ENCODE assay signal across 9 mouse cellular contexts in the genomic region with DNA sequence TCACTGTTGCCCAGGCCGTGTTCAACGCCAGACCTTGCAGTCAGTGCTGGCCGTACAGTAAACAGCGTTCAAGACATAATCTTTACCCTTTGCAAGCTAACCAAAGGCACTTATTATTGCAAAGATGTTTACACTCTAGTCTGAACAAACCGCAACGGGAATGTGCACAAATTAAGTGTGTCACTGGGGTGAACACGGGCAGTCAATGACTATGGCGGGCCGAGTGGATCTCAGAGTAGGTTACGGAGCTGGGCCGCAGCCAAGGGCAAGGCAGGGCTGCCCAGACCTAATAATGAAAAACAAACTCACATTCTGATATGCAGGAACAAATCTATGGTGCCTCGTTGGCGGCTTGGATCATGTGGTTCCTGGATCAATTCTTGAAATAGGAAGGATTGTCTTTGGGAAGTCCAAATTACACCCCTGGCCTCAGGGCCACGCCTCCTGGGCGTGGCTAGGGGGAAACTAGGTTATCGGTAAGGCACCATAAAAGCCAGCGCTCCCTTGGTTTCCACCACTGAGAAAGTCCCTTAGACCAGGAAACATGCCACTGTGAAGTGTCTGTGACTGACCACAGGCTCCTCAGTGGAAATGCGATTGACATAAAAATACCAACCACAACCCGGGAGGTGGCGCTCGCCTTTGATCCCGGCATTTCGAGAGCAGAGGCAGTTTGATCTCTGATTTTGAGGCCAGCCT. TPM values are rescaled to one million over a fixed set of nuclear protein-coding genes. Genes with fewer than 3 reads are reported as not detected.
DNase-seq lines count a peak whose midpoint lies in the region; ATAC-seq and TF ChIP-seq lines count a peak whose summit lies in the region.
"Had no signal": no experiment of that assay in that cellular context is flagged by ENCODE, and none has a peak within 500 bp of the region (broad histone marks: within the 10 kb centered on the region; RNA-seq: fewer than 3 reads in every experiment).

No protein-coding gene starts in this region.

- H3K36me3 ChIP-seq in E14TG2a.4 (ENCODE audit: insufficient read depth, low read length), result no peaks in the 10 kb centered on the region
- no peaks in the 10 kb centered on the region for H3K36me3 ChIP-seq in lung, embryonic 14.5 days (ENCODE audit: insufficient read depth)
- no peaks in the 10 kb centered on the region for H3K36me3 ChIP-seq in neural tube, embryonic 15.5 days
- no peaks in the 10 kb centered on the region for H3K36me3 ChIP-seq in midbrain, embryonic 13.5 days
- no peaks in the 10 kb centered on the region for H3K36me3 ChIP-seq in midbrain, embryonic 11.5 days (ENCODE audit: control insufficient read depth, insufficient read depth, low read length)

- no peak overlapping the region for H3K27ac ChIP-seq in lung, embryonic 14.5 days (ENCODE audit: low read depth)
- H3K27ac ChIP-seq in neural tube, embryonic 15.5 days (replicated peaks), result no peak overlapping the region
- no peak overlapping the region for H3K27ac ChIP-seq in midbrain, embryonic 13.5 days
- no peak overlapping the region for H3K27ac ChIP-seq in midbrain, embryonic 11.5 days (ENCODE audit: low read depth, low read length)

- peak overlapping the region; percentile 43 for H3K4me3 ChIP-seq in E14TG2a.4 (replicated peaks; ENCODE audit: low read length)
- H3K4me3 ChIP-seq in lung, embryonic 14.5 days (ENCODE audit: low read depth, low read length), result no peak overlapping the region
- H3K4me3 ChIP-seq in neural tube, embryonic 15.5 days (replicated peaks), result no peak overlapping the region
- no peak overlapping the region for H3K4me3 ChIP-seq in midbrain, embryonic 13.5 days (replicated peaks)
- H3K4me3 ChIP-seq in midbrain, embryonic 11.5 days (ENCODE audit: low read depth, low read length), result no peak overlapping the region

- peaks cover 56% of the 10 kb centered on the region for H3K4me1 ChIP-seq in E14TG2a.4 (replicated peaks; ENCODE audit: low read depth, low read length)
- peaks cover 3% of the 10 kb centered on the region; the same call in 1 of the 2 replicates for H3K4me1 ChIP-seq in lung, embryonic 14.5 days (ENCODE audit: insufficient read depth)
- 0 out of 2 replicates have a peak, but pooled peaks cover 2% of the 10 kb centered on the region for H3K4me1 ChIP-seq in neural tube, embryonic 15.5 days
- no peaks in the 10 kb centered on the region for H3K4me1 ChIP-seq in midbrain, embryonic 13.5 days (replicated peaks)
- no peaks in the 10 kb centered on the region for H3K4me1 ChIP-seq in midbrain, embryonic 11.5 days (ENCODE audit: control insufficient read depth, insufficient read depth, low read length)

- peak; percentile 15; the same call in 1 of the 2 replicates for TF ChIP-seq CTCF in E14TG2a.4 (conservative IDR thresholded peaks at IDR 0.05; ENCODE audit: low read length)
- peak; percentile 33 for TF ChIP-seq CTCF in lung, embryonic 14.5 days (IDR thresholded peaks at IDR 0.05; ENCODE audit: low read depth)

- H3K9me3 ChIP-seq in E14TG2a.4 (ENCODE audit: low read length), result no peaks in the 10 kb centered on the region
- no peaks in the 10 kb centered on the region for H3K9me3 ChIP-seq in lung, embryonic 14.5 days (ENCODE audit: low read depth, low read length)
- H3K9me3 ChIP-seq in neural tube, embryonic 15.5 days (replicated peaks), result no peaks in the 10 kb centered on the region
- H3K9me3 ChIP-seq in midbrain, embryonic 13.5 days, result no peaks in the 10 kb centered on the region
- H3K9me3 ChIP-seq in midbrain, embryonic 11.5 days (ENCODE audit: control insufficient read depth, low read length), result no peaks in the 10 kb centered on the region

- WGBS in lung, embryonic 14.5 days, result 43% methylated on average over 23 of the region's 23 CpGs
- WGBS in neural tube, embryonic 15.5 days, result 44% methylated on average over 23 of the region's 23 CpGs
- 57% methylated on average over 23 of the region's 23 CpGs for WGBS in midbrain, embryonic 13.5 days
- WGBS in midbrain, embryonic 11.5 days, result 61% methylated on average over 23 of the region's 23 CpGs

- H3K27me3 ChIP-seq in E14TG2a.4 (ENCODE audit: insufficient read depth, low read length), result 0 out of 2 replicates have a peak, but pooled peaks cover 7% of the 10 kb centered on the region
- H3K27me3 ChIP-seq in lung, embryonic 14.5 days (ENCODE audit: insufficient read depth, low read length), result no peaks in the 10 kb centered on the region
- H3K27me3 ChIP-seq in neural tube, embryonic 15.5 days (replicated peaks), result no peaks in the 10 kb centered on the region
- H3K27me3 ChIP-seq in midbrain, embryonic 13.5 days, result no peaks in the 10 kb centered on the region
- no peaks in the 10 kb centered on the region for H3K27me3 ChIP-seq in midbrain, embryonic 11.5 days (ENCODE audit: control insufficient read depth, insufficient read depth, low read length)

- peak; percentile 42 for DNase-seq in embryo, embryonic 10.5 days (ENCODE audit: low spot score)
- no peak for DNase-seq in embryo, embryonic 10 days (ENCODE audit: low spot score)
- peak; percentile 53 for DNase-seq in lung, embryonic 14.5 days
- DNase-seq in midbrain, embryonic 11.5 days (ENCODE audit: low spot score, missing footprints), result no peak

- peak; percentile 19 for ATAC-seq in granulocyte monocyte progenitor cell, adult 5-6 weeks (replicated peaks; ENCODE audit: poor library complexity, severe bottlenecking)
- ATAC-seq in lung, embryonic 14.5 days (ENCODE audit: insufficient read depth), result no peak
- no peak for ATAC-seq in neural tube, embryonic 15.5 days (ENCODE audit: low FRiP score)
- no peak for ATAC-seq in midbrain, embryonic 13.5 days
- no peak for ATAC-seq in midbrain, embryonic 11.5 days (ENCODE audit: low FRiP score)

- peak overlapping the region; percentile 35 for H3K4me2 ChIP-seq in lung, embryonic 14.5 days
- no peak overlapping the region for H3K4me2 ChIP-seq in neural tube, embryonic 15.5 days
- no peak overlapping the region for H3K4me2 ChIP-seq in midbrain, embryonic 13.5 days (replicated peaks)
- H3K4me2 ChIP-seq in midbrain, embryonic 11.5 days, result no peak overlapping the region

- no peak overlapping the region for H3K9ac ChIP-seq in lung, embryonic 14.5 days
- no peak overlapping the region for H3K9ac ChIP-seq in neural tube, embryonic 15.5 days (replicated peaks)
- no peak overlapping the region for H3K9ac ChIP-seq in midbrain, embryonic 13.5 days (replicated peaks)
- H3K9ac ChIP-seq in midbrain, embryonic 11.5 days (ENCODE audit: low read length), result no peak overlapping the region

RNA-seq across cellular contexts. Expression of gene Fabp3, which starts 13.2 kb away (rescaled TPM):
- total RNA-seq in granulocyte monocyte progenitor cell, adult 5-6 weeks (2014; fragmentation: Nextera tagmentation), result not detected in 2 replicates
- not detected in 2 replicates for total RNA-seq in granulocyte monocyte progenitor cell, adult 5-6 weeks (2017)
- 4.7 and 28.1 TPM in 2 replicates for polyA plus RNA-seq in lung, embryonic 14.5 days (2014; fragmentation: Nextera tagmentation; extraction: Ambion mirVana)
- polyA plus RNA-seq in neural tube, embryonic 15.5 days (2015; fragmentation: Nextera tagmentation; extraction: Ambion mirVana), result 226 and 288 TPM in 2 replicates
- polyA plus RNA-seq in midbrain, embryonic 13.5 days (2015; fragmentation: Nextera tagmentation; extraction: Ambion mirVana), result 103 and 116 TPM in 2 replicates
- 16.7 and 18.6 TPM in 2 replicates for polyA plus RNA-seq in midbrain, embryonic 11.5 days (2014; fragmentation: Nextera tagmentation; extraction: Ambion mirVana)

RNA-seq across cellular contexts. Expression of gene Gm10570, which starts 13.3 kb away (rescaled TPM):
- not detected in 2 replicates for total RNA-seq in granulocyte monocyte progenitor cell, adult 5-6 weeks (2014; fragmentation: Nextera tagmentation)
- not detected in 2 replicates for total RNA-seq in granulocyte monocyte progenitor cell, adult 5-6 weeks (2017)
- polyA plus RNA-seq in lung, embryonic 14.5 days (2014; fragmentation: Nextera tagmentation; extraction: Ambion mirVana), result not detected in 2 replicates
- 1.3 and 1.6 TPM in 2 replicates for polyA plus RNA-seq in neural tube, embryonic 15.5 days (2015; fragmentation: Nextera tagmentation; extraction: Ambion mirVana)
- polyA plus RNA-seq in midbrain, embryonic 13.5 days (2015; fragmentation: Nextera tagmentation; extraction: Ambion mirVana), result 0.58 and 0.59 TPM in 2 replicates
- not detected in 2 replicates for polyA plus RNA-seq in midbrain, embryonic 11.5 days (2014; fragmentation: Nextera tagmentation; extraction: Ambion mirVana)
- polyA plus RNA-seq: gonadal fat pad, adult 2 months had no signal

RNA-seq across cellular contexts. Expression of gene Serinc2, which starts 16.2 kb away (rescaled TPM):
- not detected in 2 replicates for total RNA-seq in granulocyte monocyte progenitor cell, adult 5-6 weeks (2014; fragmentation: Nextera tagmentation)
- total RNA-seq in granulocyte monocyte progenitor cell, adult 5-6 weeks (2017), result not detected in 2 replicates
- polyA plus RNA-seq in lung, embryonic 14.5 days (2014; fragmentation: Nextera tagmentation; extraction: Ambion mirVana), result 18.2 and 22.2 TPM in 2 replicates
- 28.7 and 29.1 TPM in 2 replicates for polyA plus RNA-seq in neural tube, embryonic 15.5 days (2015; fragmentation: Nextera tagmentation; extraction: Ambion mirVana)
- 67.2 and 70.8 TPM in 2 replicates for polyA plus RNA-seq in midbrain, embryonic 13.5 days (2015; fragmentation: Nextera tagmentation; extraction: Ambion mirVana)
- 44.0 and 50.9 TPM in 2 replicates for polyA plus RNA-seq in midbrain, embryonic 11.5 days (2014; fragmentation: Nextera tagmentation; extraction: Ambion mirVana)

Comparison
In these comparisons a context has a peak if more than half of its experiments do, and no peak if none do; other contexts are left out.
1. DNase-seq: peak in embryo, embryonic 10.5 days (single experiment) and lung, embryonic 14.5 days (single experiment); none in embryo, embryonic 10 days (single experiment) and midbrain, embryonic 11.5 days (single experiment).